Mouse (Mus musculus) E14TG2a.4 (cell line): ENCODE data around the gene Adam22.

Source experiments
- CTCF ChIP-seq: conservative IDR thresholded peaks from 2 replicates; pipeline ENCODE4 v1.5.1; 2014; ENCODE audit warnings: low read length
- NANOG ChIP-seq: IDR thresholded peaks from 2 replicates; pipeline ENCODE4 v1.6.1; 2014; ENCODE audit warnings: borderline replicate concordance, low read length, mixed read lengths

- TF ChIP-seq CTCF (no peak), NANOG (no peak)
These were observed 294.6 kb downstream of the Adam22 start for GRCm38 (mm10) chr5:8073406-8073805.
